Mouse (Mus musculus): ENCODE results near the gene Rasl11b. TPM values are rescaled to one million over a fixed set of nuclear protein-coding genes. Genes with fewer than 3 reads are reported as not detected.

Rasl11b gene
- polyA plus RNA-seq, 1 experiment from 2014 or later = 23.0 TPM

- 90% methylated on average over 14 of the region's 14 CpGs for WGBS
- H3K4me1 ChIP-seq = peaks cover 23% of the 10 kb centered on the region
- H3K36me3 ChIP-seq (ENCODE audit: poor library complexity, severe bottlenecking) = no peaks in the 10 kb centered on the region
- H3K27me3 ChIP-seq = no peaks in the 10 kb centered on the region
- no peaks in the 10 kb centered on the region for H3K9me3 ChIP-seq (replicated peaks)
- H3K9ac ChIP-seq = no peak overlapping the region
- ATAC-seq = no peak
- H3K4me2 ChIP-seq = no peak overlapping the region
- no peak overlapping the region for H3K27ac ChIP-seq
- H3K4me3 ChIP-seq = no peak overlapping the region
These were observed 49.4 kb downstream of the Rasl11b start for GRCm38 (mm10) chr5:74244406-74245019.

GRCm38 (mm10) chr5:74245641-74246145 is 50.6 kb downstream of the Rasl11b start:
- WGBS = 92% methylated on average over 8 of the region's 8 CpGs
- Histone ChIP-seq H3K9me3 (replicated peaks) (no peaks in the 10 kb centered on the region), H3K9ac (no peak overlapping the region), H3K4me3 (no peak overlapping the region), H3K36me3 (ENCODE audit: poor library complexity, severe bottlenecking) (no peaks in the 10 kb centered on the region), H3K4me1 (peaks cover 23% of the 10 kb centered on the region), H3K27ac (no peak overlapping the region), H3K27me3 (no peaks in the 10 kb centered on the region), H3K4me2 (no peak overlapping the region)
- no peak for ATAC-seq

GRCm38 (mm10) chr5:74246453-74246852 is 51.4 kb downstream of the Rasl11b start:
- Histone ChIP-seq H3K4me2 (no peak overlapping the region), H3K27me3 (no peaks in the 10 kb centered on the region), H3K27ac (no peak overlapping the region), H3K4me3 (no peak overlapping the region), H3K9ac (no peak overlapping the region), H3K9me3 (replicated peaks) (no peaks in the 10 kb centered on the region), H3K36me3 (ENCODE audit: poor library complexity, severe bottlenecking) (no peaks in the 10 kb centered on the region), H3K4me1 (peaks cover 23% of the 10 kb centered on the region)
- 31% methylated on average over 4 of the region's 4 CpGs for WGBS
- ATAC-seq = no peak

- Histone ChIP-seq H3K36me3 (ENCODE audit: poor library complexity, severe bottlenecking) (no peaks in the 10 kb centered on the region), H3K4me3 (no peak overlapping the region), H3K27me3 (no peaks in the 10 kb centered on the region), H3K27ac (no peak overlapping the region), H3K9me3 (replicated peaks) (no peaks in the 10 kb centered on the region), H3K4me2 (no peak overlapping the region), H3K4me1 (peaks cover 23% of the 10 kb centered on the region), H3K9ac (no peak overlapping the region)
- WGBS = 88% methylated on average over 3 of the region's 3 CpGs
- ATAC-seq = no peak
These were observed 51.9 kb downstream of the Rasl11b start for GRCm38 (mm10) chr5:74246971-74247370.

Other genes with a start within 250 kb of the Rasl11b start
- 24.8 and 25.9 TPM in 2 replicates for gene Usp46, start 126.9 kb upstream of the Rasl11b start, polyA plus RNA-seq (2015; fragmentation: Nextera tagmentation; extraction: Ambion mirVana)